Mouse (Mus musculus): ENCODE results near the gene Atp5mpl. TPM values are rescaled to one million over a fixed set of nuclear protein-coding genes. Genes with fewer than 3 reads are reported as not detected.

The Atp5mpl gene
- 100 to 1,000 TPM; 362 to 417 TPM for total RNA-seq (2021)
- long read RNA-seq, experiment 1, transcript Atp5mpl-201 (4 exons, 366 nt), result major isoform, 217 of 232 reads
- long read RNA-seq, experiment 1, partial matches to known transcripts, result 9 of 232 reads
- long read RNA-seq, experiment 1, other reads (novel, unspliced or antisense), result 2 of 232 reads
- long read RNA-seq, experiment 2, transcript Atp5mpl-201 (4 exons, 366 nt), result major isoform, 172 of 180 reads
- long read RNA-seq, experiment 2, partial matches to known transcripts, result 3 of 180 reads
- long read RNA-seq, experiment 2, other reads (novel, unspliced or antisense), result 2 of 180 reads

DNA sequence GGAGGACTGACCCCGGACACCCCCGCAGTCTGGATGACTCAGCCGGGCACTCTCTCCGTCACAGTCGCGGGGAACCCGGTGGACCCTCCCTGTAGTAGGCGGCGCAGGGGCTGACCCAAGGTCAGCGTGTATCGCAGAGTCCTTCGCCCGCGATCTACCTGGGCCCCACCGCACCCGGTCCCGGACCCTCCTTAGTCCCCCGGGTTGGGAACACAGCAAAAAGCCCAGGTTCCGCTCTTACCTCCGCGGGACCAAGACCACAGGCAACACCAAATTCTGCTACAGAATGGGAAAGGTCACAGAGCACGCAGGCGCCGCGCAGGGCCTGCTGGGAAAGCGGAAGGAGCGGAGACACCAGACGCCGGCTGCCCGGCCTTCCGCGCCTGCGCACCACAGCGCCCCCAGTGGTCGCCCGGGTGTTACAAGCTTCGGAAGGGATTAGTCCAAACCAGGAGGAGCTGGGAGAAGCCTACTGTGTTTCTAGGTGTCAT lies at the start of gene Atp5mpl:
Gene Atp5mpl, minus strand, starts transcription at position 295 of the 491 bp plus-strand sequence.
- peak; percentile 98 to 99 for DNase-seq

DNA sequence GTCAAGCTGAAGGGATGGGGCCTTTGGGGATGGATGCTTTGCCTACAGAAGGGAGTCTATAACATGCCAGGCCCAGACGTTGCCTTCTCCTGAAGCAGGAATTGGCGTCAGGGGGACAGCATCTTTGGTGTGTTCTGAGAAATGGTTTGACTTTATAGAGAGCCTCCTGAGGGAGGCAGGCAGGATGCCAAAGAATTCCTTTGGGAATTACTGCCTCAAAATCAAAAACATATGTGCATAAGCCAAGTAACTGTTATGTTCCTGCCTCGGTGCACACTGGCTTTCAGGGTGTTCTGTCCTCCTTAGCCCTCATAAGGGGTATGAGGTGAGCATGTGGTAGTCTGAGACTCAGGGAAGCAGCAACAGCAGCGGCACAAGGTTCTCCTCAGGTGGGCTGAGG lies 49.6 kb upstream of the Atp5mpl start:
- DNase-seq, result no peak

DNA sequence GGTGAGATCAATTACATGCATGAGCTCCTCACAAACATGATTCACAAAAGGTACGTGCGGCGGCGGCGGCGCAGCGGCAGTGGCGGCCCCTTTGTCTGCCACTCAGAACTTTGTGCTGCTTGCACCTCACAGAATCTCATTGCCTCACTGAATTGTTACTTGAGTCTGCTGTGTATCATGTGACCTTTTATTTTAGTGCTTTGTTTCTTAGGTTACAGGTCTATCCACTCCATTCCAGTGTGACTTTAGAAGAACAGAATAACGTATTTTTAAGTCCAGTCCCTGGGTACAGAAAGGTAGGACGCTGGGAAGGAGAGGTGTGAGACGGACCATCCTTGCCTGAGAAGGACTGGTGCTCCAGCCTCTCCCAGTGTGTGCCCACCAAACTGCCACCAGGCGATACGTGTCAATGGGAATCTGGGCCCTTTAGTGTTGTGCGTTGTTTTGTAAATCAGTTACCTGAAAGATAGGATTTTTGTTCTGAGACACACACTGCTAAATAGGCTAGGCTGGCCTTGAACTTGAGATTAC lies 46.6 kb upstream of the Atp5mpl start:
- no peak for DNase-seq

GRCm38 (mm10) chr12:112012511-112013270 lies 45.9 kb upstream of the Atp5mpl start:
- no peak for DNase-seq

GRCm38 (mm10) chr12:112001223-112001622 lies 34.4 kb upstream of the Atp5mpl start:
- peak; percentile 76 to 84 for DNase-seq

DNA sequence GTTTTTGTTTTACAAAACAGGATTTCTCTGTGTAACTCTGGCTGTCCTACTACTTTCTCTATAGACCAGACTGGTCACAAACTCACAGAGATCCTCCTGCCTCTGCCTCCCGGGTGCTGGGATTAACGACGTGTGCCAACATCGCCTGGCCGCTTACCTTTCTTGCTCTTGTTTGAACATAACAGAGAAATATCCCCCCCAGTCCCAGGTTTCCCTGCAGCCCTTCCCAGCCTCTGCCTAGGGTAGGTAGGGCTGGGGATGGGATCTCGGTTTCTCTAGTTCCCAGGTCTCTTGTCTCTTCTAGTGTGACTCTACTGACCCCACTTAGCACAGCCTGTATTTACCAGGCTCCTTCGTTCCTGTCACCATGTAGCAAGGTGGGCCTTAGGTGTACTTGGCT lies 33.0 kb upstream of the Atp5mpl start:
- no peak for DNase-seq

GRCm38 (mm10) chr12:111995161-111995560 lies 28.4 kb upstream of the Atp5mpl start:
- DNase-seq, result no peak

DNA sequence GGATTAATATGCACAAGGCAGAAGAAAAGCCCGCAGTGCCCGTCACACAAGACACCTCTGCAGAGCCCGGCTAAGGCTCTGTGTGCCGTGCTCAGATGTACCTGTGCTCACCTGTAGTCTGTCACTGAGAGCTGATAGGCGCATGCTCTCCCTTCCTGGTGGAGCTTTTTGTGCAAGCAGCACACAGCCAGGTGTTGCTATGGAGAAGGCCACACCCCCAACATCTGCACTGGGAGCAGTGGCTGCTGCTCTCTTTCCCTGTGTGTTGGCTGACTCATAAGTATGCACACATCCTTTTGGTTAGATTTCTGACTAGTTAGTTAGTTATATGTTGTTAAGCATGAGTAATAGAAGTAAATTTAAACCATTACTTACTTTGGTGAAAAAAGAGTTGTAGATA lies 25.8 kb upstream of the Atp5mpl start:
- DNase-seq, result no peak

DNA sequence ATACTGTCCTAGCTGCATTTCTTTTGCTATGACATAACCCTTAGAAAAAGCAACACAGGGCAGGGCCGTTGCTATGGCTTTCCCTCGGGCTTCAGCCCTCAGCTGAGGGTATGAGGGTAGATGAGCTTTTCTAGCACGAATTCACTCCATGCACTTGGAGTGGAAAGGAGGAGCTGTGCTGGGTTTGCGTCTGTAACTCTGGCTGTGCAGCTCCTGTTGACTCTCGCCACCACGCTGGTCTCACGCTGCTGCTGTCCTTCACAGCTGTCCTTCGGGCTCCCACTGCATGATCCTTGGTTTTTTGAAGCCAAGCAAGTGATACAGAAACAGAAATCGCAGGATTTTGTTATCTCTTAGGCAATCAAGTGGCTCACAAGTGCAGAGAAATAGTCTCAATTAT lies 20.0 kb upstream of the Atp5mpl start:
- DNase-seq, result peak; percentile 35 to 53

DNA sequence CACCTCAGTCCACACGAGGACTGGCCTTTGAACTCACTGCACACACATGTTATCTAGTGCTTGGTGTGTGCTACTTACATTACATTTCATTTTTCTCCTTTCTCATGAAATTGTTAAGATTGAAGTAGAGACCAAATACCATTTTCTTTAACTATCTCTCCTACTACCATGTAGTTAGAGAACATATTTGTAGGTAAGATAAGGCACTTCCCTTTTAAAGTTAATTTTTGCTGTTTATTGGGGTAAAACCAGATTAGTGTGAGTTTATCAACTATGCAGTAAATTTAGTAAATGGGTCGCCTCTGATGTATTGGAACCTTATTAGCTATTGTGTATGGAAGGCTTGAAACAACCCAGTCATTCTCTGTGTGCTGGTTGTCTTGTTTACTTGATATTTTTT lies 16.4 kb upstream of the Atp5mpl start:
- no peak for DNase-seq

DNA sequence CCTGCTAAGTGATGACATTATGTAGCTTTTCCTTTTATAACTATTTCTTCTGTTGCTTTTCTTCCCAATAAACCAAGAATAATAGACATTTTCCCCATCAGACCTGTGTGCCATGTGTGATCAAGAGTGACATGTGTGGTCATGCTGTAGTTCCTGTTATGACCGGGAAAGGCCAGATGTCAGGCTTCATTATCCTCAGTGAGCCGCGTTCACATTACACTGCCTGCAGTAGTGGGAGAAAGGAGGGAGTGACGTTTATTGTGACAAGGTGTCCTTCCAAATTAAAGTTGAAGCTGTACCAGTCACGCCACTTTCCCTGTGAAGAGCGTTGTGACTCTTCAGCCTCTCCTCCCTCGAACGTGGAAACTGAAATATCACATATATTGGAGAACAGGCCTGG lies 15.1 kb upstream of the Atp5mpl start:
- no peak for DNase-seq

DNA sequence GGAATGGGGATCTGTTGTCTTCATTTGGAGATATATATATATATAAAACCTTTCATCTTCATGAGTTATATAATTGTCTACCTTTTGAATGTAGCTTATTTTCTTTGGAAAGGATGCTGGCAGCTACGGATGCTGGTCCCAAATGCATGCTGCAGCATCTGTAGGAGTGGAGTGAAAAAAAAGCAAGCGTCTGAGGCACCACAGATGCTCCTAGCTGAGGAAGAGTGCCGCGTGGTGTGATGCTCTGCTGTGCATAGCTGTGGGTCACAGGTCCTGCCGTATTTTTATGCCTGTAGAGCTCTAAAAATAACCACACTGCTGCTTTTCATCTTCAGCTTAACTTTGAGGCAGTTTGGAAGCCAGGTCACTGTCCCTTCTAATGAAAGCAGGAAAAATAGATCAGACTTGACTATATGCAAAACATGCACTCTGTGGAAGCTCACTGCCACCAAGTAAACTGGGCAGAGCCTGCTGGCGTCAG lies 14.2 kb upstream of the Atp5mpl start, which contains the start of gene Rd3l:
Gene Rd3l, minus strand, starts transcription at position 431 of the 481 bp plus-strand sequence.
- DNase-seq, result no peak

- DNase-seq, result no peak
Measured at GRCm38 (mm10) chr12:111978274-111978673, 11.5 kb upstream of the Atp5mpl start.

DNA sequence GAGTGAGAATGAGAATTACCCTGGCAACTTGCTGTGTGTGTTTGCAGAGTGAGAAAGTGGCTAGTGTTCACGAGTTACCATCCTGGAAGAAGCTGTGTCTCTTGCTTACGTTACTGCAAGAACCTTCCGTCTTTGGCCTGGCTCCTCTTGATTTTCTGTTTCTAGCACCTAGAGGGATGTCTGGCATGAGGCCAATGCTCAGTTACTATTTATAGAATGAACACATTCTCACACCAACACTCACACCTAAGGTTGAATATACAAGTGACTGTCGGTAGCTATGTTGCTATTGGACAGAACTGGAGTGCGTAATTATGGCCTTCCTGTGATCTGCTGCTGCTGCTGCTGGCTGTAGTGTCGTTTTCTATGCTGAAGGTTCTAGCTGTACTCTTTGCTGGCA lies 10.4 kb upstream of the Atp5mpl start:
- no peak for DNase-seq

GRCm38 (mm10) chr12:111974578-111974977 lies 7.8 kb upstream of the Atp5mpl start:
- no peak for DNase-seq

GRCm38 (mm10) chr12:111972504-111972903 lies 5.7 kb upstream of the Atp5mpl start:
- no peak for DNase-seq

DNA sequence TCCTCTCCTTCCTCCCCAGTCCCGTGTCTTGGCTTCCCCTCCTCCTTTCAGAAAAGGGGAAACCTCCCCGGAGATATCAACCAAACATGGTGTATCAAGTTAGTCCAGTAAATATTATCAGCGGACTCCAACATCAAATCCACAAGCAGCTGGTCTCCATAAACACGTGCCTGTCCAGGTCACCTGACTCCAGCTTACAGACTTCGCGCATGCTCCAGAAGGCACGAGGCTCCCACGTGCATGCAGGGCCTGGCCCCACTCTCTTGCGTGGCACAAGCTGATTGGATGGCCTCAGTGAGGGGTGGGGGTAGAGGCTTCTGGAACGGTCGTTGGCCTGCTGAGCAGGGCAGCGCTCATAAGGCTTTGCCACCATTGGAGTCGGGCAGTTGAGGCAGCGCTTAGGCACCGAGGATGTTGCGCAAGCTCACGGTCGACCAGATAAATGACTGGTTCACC lies 4.5 kb upstream of the Atp5mpl start, which contains the start of gene Tdrd9:
Gene Tdrd9, plus strand, starts transcription at position 329 of the 456 bp plus-strand sequence.
- DNase-seq, result no peak

- no peak for DNase-seq
Measured at GRCm38 (mm10) chr12:111970085-111970484, 3.3 kb upstream of the Atp5mpl start.

GRCm38 (mm10) chr12:111963339-111963738 lies 3.4 kb downstream of the Atp5mpl start:
- DNase-seq, result no peak

- DNase-seq, result peak; percentile 77 to 84
Measured at GRCm38 (mm10) chr12:111958101-111958865, 8.5 kb downstream of the Atp5mpl start.

DNA sequence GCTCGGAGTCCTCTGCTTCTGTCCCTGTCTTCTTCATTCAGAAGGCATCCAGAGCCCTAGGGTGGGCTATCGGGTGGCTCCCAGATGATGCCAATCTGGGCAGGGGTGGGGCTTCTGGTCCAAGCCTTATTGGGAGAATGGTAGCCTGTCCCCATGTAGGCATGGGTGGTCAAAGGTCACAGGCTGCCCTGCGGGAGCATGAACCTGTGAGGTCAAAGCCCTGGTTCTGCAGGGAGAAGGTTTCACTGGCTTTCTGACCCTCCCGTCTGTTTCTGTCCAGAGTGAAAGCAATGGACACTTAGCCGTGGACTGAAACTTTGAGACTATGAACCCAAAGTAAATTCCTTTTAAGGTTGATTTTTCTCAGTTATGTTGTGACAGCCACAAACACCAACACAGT lies 10.6 kb downstream of the Atp5mpl start:
- DNase-seq, result no peak

DNA sequence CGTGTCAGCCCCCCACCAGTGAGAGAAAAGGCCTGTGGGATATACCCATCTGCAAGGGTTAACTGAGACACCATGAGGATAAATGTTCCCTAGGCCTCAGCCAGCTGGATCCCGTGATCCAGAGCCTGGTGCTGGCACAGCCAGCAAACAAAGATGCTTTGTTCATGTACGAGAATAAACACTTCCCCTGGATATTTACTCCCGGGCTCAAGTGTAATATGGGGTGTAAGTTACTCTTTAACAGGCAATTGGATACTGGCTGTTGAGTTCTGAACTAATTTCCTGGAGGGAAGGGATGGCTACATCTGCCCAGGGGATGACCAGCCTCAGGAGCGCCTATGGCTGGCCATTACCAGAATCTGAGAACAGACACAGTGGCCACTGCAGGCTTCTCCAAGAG lies 15.1 kb downstream of the Atp5mpl start:
- DNase-seq, result no peak

Data from adrenal gland, postnatal 36 days (tissue).